Mouse (Mus musculus): Measurements from ENCODE around the gene Gm31371.
"Not testable (repeated sequence)": the region's sequence is repeated elsewhere in the genome, so short reads cannot be mapped to it uniquely, and the experiment has no call there.

DNA sequence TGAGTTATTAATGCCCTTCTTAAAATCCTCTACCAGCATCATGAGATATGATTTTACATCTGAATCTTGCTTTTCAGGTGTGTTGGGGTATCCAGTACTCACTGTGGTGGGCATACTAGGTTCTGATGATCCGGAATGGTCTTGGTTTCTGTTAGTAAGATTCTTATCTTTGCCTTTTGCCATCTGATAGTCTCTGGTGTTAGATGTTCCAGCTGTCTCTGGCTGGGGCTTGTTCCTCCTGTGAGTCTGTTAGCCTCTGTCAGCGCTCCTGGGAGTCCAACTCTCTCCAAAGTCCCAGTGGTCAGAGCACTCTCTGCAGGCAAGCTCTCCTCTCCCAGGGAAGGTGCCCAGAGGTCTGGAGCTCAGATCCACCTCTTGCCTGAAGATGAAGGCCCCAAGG is 65.0 kb downstream of the Gm31371 start:
- TF ChIP-seq CTCF (IDR thresholded peaks at IDR 0.05; ENCODE audit: low read depth); EP300 (optimal IDR thresholded peaks at IDR 0.05): not testable (repeated sequence)
